Mouse (Mus musculus): ENCODE measurements around the gene Uaca. TPM values are rescaled to one million over a fixed set of nuclear protein-coding genes. Genes with fewer than 3 reads are reported as not detected.

Uaca gene
- total and polyA plus RNA-seq, 3 experiments = 0.17 to 0.34 TPM; not detected in 1

DNA sequence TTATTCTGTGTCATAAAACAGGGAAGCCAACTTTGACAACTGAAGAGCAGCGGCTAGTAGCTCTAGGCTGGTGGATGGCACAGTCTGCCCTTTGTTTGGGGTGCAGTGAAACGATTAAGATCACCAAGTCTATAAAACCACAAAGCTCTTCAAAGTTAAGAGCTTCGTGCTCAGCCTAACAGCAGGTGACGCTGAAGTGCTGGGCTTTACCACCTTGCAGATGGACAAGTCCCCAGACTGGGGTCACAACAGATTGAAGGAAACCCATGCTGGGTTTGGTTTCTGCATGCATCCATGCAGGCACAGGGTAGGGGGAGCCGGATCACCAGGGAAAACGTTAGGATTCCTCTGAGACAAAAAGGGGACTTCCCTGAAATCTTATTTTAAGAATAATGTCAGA, 47.8 kb upstream of the Uaca start:
- in situ Hi-C loops (cut with MboI; ENCODE audit: low pct_ligation_motif_present, low pct_unique_long_range_greater_than_20kb, low sequenced_read_pairs) (no loop called here), dilution Hi-C loops (cut with MboI; ENCODE audit: extremely low pct_ligation_motif_present, extremely low pct_unique_long_range_greater_than_20kb, low sequenced_read_pairs) (no loop called here)
- no peaks in the 10 kb centered on the region for H3K4me1 ChIP-seq (ENCODE audit: control insufficient read depth in 1 of 2, insufficient read depth in 2 of 2)
- H3K4me3 ChIP-seq (replicated peaks in 1 of 3; ENCODE audit: low read depth in 2 of 3, low read length in 2 of 3, poor library complexity in 1 of 3) = no peak overlapping the region
- H3K79me2 ChIP-seq (replicated peaks; ENCODE audit: control insufficient read depth, extremely low read depth, insufficient read depth, poor library complexity, severe bottlenecking) = no peaks in the 10 kb centered on the region
- no peak for DNase-seq (ENCODE audit: extremely low read depth)
- H3K4me2 ChIP-seq (ENCODE audit: insufficient read depth, low read depth, poor library complexity, severe bottlenecking) = no peak overlapping the region
- H3K9ac ChIP-seq (ENCODE audit: insufficient read depth, low read depth) = no peak overlapping the region
- H3K9me3 ChIP-seq (replicated peaks; ENCODE audit: low read length) = peaks cover 3% of the 10 kb centered on the region
- H3K27me3 ChIP-seq (replicated peaks) = no peaks in the 10 kb centered on the region
- no peaks in the 10 kb centered on the region for H3K36me3 ChIP-seq (replicated peaks in 1 of 2; ENCODE audit: control insufficient read depth in 1 of 2, insufficient read depth in 1 of 2, low read length in 1 of 2)
- H3K27ac ChIP-seq (ENCODE audit: insufficient read depth, low read depth) = no peak overlapping the region
- TF ChIP-seq TCF12 (IDR thresholded peaks at IDR 0.05; ENCODE audit: low read depth, low read length) (no peak), RCOR1 (conservative IDR thresholded peaks at IDR 0.05; ENCODE audit: low read depth, low read length) (no peak), TBP (conservative IDR thresholded peaks at IDR 0.05; ENCODE audit: low read depth, low read length) (no peak), GABPA (IDR thresholded peaks at IDR 0.05; ENCODE audit: insufficient replicate concordance, low read depth, low read length) (no peak), USF2 (conservative IDR thresholded peaks at IDR 0.05; ENCODE audit: low read depth, low read length) (no peak), POLR2AphosphoS2 (IDR thresholded peaks at IDR 0.05; ENCODE audit: low read depth, low read length) (no peak), HCFC1 (IDR thresholded peaks at IDR 0.05; ENCODE audit: low read depth, low read length) (no peak), POLR2A (IDR thresholded peaks at IDR 0.05; ENCODE audit: low read depth, low read length) (no peak), MYC (IDR thresholded peaks at IDR 0.05; ENCODE audit: low read depth, low read length) (no peak), KAT2A (IDR thresholded peaks at IDR 0.05; ENCODE audit: insufficient replicate concordance, low read length) (no peak), MAX (IDR thresholded peaks at IDR 0.05; ENCODE audit: low read length) (no peak), CTCF (conservative IDR thresholded peaks at IDR 0.05 in 1 of 2, IDR thresholded peaks at IDR 0.05 in 1 of 2; ENCODE audit: low read depth in 2 of 2, low read length in 2 of 2) (no peak), MAFK (IDR thresholded peaks at IDR 0.05; ENCODE audit: insufficient replicate concordance, low read length) (no peak), RAD21 (IDR thresholded peaks at IDR 0.05; ENCODE audit: low read depth, low read length) (no peak), EP300 (IDR thresholded peaks at IDR 0.05; ENCODE audit: low read length) (no peak), SIN3A (IDR thresholded peaks at IDR 0.05; ENCODE audit: low read length) (no peak)

- Histone ChIP-seq H3K4me3 (replicated peaks in 1 of 3; ENCODE audit: low read depth in 2 of 3, low read length in 2 of 3, poor library complexity in 1 of 3) (no peak overlapping the region), H3K4me1 (ENCODE audit: control insufficient read depth in 1 of 2, insufficient read depth in 2 of 2) (no peaks in the 10 kb centered on the region), H3K79me2 (replicated peaks; ENCODE audit: control insufficient read depth, extremely low read depth, insufficient read depth, poor library complexity, severe bottlenecking) (no peaks in the 10 kb centered on the region), H3K36me3 (replicated peaks in 1 of 2; ENCODE audit: control insufficient read depth in 1 of 2, insufficient read depth in 1 of 2, low read length in 1 of 2) (no peaks in the 10 kb centered on the region), H3K27ac (ENCODE audit: insufficient read depth, low read depth) (no peak overlapping the region), H3K27me3 (replicated peaks) (no peaks in the 10 kb centered on the region), H3K4me2 (ENCODE audit: insufficient read depth, low read depth, poor library complexity, severe bottlenecking) (no peak overlapping the region), H3K9me3 (replicated peaks; ENCODE audit: low read length) (peaks cover 3% of the 10 kb centered on the region), H3K9ac (ENCODE audit: insufficient read depth, low read depth) (no peak overlapping the region)
- dilution Hi-C loops (cut with MboI; ENCODE audit: extremely low pct_ligation_motif_present, extremely low pct_unique_long_range_greater_than_20kb, low sequenced_read_pairs) = no loop called here
- in situ Hi-C loops (cut with MboI; ENCODE audit: low pct_ligation_motif_present, low pct_unique_long_range_greater_than_20kb, low sequenced_read_pairs) = no loop called here
- TF ChIP-seq NELFE (IDR thresholded peaks at IDR 0.05; ENCODE audit: low read depth, low read length) (no peak), MXI1 (IDR thresholded peaks at IDR 0.05; ENCODE audit: low read depth, low read length) (no peak), JUND (conservative IDR thresholded peaks at IDR 0.05; ENCODE audit: low read depth, low read length) (no peak), ZC3H11A (IDR thresholded peaks at IDR 0.05; ENCODE audit: low read depth, low read length) (no peak), MEF2A (IDR thresholded peaks at IDR 0.05; ENCODE audit: borderline replicate concordance, low read depth, low read length) (no peak), E2F4 (IDR thresholded peaks at IDR 0.05; ENCODE audit: insufficient replicate concordance, low read depth, low read length) (no peak), SMC3 (IDR thresholded peaks at IDR 0.05; ENCODE audit: low read depth, low read length) (no peak), POLR2A (IDR thresholded peaks at IDR 0.05; ENCODE audit: low read depth, low read length) (no peak), MAZ (IDR thresholded peaks at IDR 0.05; ENCODE audit: low read depth, low read length) (no peak), ZMIZ1 (IDR thresholded peaks at IDR 0.05; ENCODE audit: low read depth, low read length) (no peak), GABPA (IDR thresholded peaks at IDR 0.05; ENCODE audit: insufficient replicate concordance, low read depth, low read length) (no peak), MYC (IDR thresholded peaks at IDR 0.05; ENCODE audit: low read depth, low read length) (no peak), ETS1 (conservative IDR thresholded peaks at IDR 0.05; ENCODE audit: low read depth, low read length) (no peak), MAX (IDR thresholded peaks at IDR 0.05; ENCODE audit: low read length) (no peak), MAFK (IDR thresholded peaks at IDR 0.05; ENCODE audit: insufficient replicate concordance, low read length) (no peak), KAT2A (IDR thresholded peaks at IDR 0.05; ENCODE audit: insufficient replicate concordance, low read length) (no peak), CHD1 (IDR thresholded peaks at IDR 0.05; ENCODE audit: low read depth, low read length) (no peak)
- no peak for DNase-seq (ENCODE audit: extremely low read depth)
These were observed 46.7 kb upstream of the Uaca start for GRCm38 (mm10) chr9:60747672-60748071.
